Mouse (Mus musculus) megakaryocyte, embryonic 14.5 days (primary cell): Measurements from ENCODE around the gene Pacsin1.

Experiments used
- FLI1 ChIP-seq: IDR thresholded peaks from 2 replicates; pipeline ENCODE4 v1.6.1; 2012; ENCODE audit warnings: low read length, inconsistent platforms, mixed read lengths
- GATA1 ChIP-seq: IDR thresholded peaks from 3 replicates; pipeline ENCODE4 v1.6.1; 2012; ENCODE audit warnings: mixed read lengths, low read length, inconsistent platforms, borderline replicate concordance

DNA sequence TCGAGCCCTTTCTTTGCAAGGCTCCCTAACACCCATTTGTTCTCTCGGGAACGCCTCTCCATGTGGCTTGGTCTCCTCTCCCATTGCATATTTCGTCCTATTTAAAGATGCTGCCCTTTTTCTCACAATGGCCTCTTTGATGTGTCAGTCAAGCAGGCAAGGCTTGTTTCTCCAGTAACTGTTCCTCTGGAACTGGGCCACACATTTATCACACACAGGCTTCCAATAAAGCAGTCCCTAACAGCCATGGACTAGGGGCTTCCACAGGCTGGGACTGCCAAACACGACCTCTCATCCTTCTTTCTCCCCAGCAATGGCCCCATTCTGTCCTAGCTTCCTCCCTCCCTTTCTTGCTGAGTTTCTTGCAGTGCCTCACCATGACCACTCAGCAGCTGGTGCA, 28.6 kb upstream of the Pacsin1 start:
- TF ChIP-seq GATA1 (no peak), FLI1 (no peak)
